Mouse (Mus musculus) retina, adult 2 months (tissue): ENCODE data around the gene Dnm2.

Source experiments
- DNase-seq: peaks from one replicate; pipeline ENCODE4 v3.0.0-alpha.2; 2012; ENCODE audit warnings: low read depth, low spot score

Gene Dnm2

DNA sequence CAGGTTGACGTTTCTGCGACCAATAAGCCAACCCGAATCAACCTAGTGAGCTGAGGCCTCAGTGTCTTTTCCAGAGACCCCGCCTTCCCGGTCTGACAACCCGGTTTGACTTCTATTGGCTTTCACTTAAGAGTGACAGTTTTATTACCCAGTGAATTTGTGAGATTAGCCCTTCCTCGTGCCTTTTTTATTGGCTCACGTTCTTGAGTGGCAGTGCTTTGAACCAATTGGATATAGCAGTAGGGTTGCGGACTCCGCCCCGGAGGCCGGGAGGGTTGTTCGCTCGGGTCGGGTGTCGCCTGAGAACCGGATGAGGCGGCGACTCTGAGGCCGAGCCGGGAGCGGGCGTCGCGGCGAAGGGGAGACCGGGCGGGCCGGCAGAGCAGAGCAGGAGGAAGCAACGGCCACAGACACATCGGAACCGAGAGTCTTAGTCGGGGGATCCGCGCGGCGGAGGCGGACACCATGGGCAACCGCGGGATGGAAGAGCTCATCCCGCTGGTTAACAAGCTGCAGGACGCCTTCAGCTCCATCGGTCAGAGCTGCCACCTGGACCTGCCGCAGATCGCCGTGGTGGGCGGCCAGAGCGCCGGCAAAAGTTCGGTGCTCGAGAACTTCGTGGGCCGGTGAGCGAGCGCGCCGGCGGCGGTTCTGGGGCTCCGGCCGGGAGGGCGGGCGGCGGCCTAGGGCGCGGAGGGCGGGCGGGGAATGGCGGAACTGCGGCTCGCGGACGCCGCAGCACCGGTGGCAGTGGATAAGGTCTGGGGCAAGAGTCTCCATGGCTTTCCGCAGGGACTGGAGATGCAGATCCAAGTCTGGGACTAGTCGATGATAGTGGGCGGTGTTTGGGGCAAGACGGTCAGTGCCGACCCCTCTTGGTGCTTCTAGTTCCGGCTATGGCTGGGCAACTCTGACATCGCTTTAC, at the start of gene Dnm2:
Gene Dnm2 (plus strand): TSS at position 278 of the 925 bp plus-strand sequence.
- peak; percentile 100 for DNase-seq

DNA sequence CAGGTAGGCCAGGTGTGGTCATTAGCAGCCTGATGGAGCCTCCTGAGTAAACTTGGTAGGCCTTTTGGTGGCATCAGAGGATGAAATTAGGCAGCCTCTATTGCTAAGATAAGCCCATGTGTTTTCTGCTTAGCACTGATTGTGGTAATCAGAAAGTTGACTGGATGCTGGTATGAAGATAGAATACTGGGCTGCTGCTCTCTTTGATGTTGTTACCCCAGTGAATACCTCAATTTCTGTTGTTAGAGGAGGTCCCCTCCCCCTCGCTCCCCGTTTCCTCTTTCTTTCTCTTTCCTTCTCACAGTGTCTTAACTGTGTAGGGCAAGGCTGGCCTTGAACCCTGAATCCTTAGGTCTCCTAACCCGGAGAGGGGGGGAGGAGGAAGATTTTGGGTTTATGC, 45.5 kb upstream of the Dnm2 start:
- no peak for DNase-seq

DNA sequence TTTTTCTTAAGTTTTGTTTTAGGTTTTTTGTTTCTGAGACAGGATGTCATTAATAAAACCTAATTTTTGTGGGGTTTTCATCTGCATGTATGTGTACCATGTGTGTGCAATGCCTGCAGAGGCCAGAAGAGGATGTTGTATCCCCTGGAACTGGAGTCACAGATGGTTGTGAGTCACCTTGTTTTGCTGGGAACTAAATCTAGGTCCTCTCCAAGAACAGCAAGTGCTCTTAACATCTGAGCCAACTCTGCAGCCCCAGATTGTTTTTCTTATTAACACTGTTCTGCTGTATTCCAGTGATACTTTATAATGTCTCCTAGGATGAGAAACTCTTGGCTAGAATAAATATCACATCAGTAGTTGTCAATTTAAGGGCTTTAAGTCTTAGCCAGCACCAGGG, 43.8 kb upstream of the Dnm2 start:
- no peak for DNase-seq

DNA sequence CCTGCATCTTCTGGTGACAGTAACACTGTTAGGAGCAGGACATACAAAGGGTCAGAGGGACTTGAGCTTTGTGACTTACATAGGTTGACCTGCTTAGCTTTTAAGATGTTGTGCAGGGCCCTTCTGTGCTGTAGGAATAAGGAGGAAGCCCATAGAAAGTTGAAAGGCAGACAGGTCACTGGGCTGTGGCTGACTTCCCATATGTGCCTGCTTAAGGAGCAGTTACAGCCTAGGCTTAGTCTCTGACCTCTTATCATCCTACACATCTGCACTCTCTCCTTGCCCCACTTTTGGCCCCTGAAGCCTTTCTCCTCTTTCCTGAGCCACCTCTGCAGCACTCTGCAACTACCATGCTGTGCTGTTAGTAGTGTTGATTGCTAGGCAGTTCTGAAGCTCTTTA, 40.7 kb upstream of the Dnm2 start:
- DNase-seq: no peak

DNA sequence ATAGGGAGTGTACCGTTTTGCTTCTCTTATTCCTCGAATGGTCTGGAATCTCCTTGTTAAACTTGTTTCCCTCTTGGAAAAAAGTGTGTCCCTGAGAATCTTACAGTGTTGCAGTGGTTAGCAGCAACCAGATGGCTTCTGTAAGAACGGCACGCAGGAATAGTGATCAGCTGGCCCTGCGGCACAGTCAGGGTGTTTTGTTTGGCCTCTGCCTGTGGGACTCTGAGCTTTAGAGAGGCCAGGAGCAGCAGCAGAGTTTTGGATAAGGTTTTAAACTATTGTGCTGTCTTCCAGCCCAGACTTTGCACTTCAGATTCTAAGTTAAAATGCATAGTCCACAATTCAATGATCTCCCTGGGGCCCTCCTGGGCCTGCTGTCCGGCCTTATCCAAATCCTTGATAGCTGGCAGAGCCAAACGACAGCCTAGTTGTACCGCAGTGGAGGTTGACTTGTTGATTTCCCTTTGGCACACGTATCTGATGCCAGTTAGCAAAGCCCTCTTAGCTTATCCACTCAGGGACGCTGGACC, 32.0 kb upstream of the Dnm2 start:
- no peak for DNase-seq

DNA sequence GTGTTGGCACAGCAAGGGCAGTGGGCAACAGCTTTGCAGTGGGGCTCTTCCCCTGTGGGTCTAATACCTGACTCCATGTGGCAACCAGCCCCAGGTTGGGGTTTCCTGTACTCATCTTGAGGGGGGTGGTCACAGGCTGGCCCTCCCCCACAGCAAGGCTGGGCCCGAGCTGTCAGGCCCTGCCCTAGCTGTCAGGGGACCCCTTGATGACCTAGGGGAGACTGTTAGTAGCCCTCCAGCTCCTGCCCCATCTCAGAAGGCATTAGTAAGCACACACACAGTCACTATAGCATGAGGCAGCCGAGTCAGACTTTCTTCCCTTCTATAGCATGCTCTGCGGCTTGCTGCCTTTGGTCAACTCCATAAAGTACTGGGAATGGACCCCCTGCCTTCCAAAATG, 29.0 kb upstream of the Dnm2 start:
- DNase-seq: no peak

DNA sequence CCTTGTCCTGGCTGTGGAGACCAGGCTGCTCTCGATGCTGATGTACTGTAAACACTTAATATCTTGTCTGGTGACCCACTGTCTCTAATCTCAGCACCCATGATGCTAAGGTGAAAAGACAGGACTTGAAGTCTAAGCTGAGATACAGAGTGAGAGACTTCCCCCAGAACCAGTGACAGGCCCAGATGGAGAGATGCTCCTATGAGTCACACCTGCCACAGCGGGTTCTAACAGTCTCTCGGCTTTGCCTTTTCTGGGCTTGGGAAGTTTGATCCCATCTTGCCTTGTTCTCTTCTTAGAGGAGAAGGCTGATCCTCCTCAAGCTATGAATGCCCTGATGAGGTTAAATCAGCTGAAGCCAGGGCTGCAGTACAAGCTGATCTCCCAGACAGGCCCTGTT, 27.5 kb upstream of the Dnm2 start:
- DNase-seq: no peak

DNA sequence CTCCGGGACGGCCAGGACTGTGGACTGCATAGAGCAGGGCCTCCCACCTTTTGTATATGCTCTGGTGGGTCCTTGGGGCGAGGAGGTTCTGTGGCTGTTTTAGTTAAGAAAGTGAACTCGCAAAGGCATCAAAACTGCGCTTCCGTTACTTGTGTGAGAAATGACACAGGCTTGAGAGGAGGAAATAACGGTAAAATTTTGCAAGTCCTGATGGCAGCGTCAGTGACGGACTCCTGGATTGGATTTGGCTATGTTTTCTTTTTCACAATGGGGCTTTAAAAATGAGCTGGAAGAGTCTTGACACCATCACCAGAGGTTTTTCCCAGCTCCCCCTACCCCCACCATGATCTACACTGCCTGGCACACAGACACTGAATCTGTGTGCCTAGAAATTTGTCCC, 23.7 kb upstream of the Dnm2 start:
- no peak for DNase-seq

DNA sequence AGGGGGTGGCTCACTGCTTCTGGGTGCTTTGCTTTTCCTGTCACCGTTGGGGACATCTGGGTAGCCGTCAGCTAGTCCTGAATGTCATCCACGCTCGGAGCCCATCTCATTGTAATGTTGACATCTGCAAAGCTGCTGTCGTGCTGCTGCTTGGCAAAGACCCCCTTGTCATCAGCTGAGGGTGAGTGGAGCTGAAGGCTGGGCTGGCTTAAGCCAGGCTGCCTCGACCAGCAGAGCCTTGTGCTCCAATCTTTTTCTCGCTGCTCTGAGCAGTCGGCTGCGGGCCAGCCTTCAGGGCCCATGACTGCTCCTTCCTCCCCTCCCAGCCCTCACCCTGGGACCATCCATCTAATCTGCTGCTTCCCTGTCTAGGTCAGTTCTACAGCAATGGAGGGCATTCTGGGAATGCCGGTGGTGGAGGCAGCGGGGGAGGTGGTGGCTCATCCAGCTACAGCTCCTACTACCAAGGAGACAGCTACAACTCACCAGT, 21.9 kb upstream of the Dnm2 start:
- no peak for DNase-seq

DNA sequence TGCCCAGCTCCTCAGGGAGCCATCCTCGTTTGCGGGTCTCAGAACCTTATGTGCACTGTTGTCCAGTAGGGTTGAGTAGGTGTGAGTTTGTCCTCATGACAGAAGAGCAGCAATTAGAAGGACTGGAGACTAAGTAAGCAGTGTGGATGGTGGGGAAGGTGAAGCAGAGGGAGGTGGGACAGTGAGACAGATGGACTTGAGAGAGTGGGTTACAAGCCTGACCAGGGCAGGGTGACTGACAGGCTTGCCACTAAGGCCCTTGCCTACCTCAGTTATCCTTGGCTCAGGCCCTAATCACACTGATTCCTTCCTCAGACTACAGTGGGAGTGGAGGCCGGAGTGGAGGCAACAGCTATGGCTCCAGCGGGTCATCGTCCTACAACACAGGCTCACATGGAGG, 21.0 kb upstream of the Dnm2 start:
- no peak for DNase-seq

DNA sequence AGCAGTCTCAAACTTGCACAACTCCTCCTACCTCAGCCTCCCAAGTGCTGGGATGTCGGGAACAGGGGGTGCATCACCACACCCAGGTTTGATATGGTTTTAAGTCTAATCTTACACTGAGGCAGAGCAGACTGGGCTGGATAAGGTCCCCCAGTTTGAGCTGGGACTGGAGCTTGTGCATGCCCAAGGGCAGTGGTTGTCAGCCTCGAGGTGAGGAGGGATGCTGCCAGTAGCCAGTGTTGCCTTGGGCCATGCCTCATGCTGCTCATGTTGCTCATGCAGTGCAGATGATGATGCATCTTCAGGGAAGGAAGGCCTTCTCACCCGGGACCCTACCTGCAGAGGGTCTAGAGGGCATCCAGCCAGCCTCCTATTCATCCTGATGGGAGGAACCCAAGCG, 19.2 kb upstream of the Dnm2 start:
- DNase-seq: no peak

DNA sequence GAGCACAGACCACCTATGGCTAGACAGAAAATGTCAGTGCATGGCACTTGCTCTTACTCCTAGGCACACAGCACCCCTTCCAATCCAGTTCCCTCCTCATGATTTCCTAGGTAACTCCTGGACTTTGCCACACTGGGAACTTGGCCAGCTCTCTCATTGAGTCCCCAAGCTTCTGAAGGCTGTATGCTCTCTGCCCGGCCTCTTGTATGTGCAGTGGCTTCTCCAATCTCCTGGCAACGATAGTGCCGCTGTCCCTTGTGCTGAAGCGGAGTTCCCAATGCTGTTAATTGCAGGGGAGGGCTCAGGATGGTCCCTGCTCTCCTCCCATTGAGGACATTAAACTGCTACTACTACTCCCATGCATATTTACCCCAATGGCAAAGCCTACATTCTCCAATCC, 16.8 kb upstream of the Dnm2 start:
- DNase-seq: no peak

DNA sequence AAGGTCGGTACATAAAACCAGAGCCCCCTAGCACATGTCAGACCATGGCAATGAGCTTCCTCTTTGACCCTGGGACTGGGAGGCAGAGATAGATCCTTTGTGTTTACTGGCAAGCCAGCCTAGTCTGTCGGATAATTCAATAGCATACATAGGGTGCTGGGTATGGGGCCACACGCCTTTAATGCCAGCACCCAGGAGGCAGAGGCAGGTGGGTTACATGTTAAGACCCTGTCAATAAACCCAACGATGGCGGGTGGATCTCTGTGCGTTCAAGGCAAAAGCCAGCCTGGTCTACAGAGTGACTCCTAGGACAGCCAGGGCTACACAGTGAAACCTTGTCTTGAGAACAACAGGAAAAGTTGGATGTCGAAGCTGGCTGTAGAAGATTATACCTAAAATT, 16.1 kb upstream of the Dnm2 start:
- no peak for DNase-seq

DNA sequence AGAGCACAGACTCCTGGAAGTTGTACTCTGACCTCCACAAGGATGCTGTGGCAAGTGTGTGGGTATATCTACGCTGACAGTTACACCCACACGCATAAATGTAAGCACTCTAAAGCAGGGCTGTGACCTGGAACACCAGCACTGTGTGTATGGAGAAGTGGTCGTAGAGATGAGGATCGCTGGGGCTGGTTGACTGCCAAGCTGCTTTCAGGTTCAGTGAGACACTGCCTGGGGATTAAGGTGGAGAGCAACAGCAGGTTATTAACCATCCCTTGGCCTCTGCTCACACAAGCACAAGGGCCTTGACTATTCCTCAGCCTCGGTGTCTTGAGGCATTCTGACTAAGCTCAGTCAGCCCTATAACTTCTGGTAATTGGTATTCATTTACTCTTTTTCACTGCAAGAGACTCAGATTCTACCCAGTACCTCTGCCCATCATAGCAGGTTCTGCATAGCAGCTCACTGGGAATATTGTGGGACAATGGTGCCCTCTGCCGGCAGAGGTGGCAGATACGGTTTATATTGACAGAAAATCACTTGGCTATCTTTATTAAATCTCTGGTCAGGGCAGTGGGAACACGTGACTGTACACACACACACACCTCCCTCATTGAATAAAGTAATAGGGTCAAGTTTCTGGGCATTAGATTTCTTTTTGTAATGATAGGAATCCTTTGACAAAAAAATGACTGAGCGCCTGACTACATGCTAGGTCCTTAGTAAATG, 15.0 kb upstream of the Dnm2 start:
- peak; percentile 74 for DNase-seq

DNA sequence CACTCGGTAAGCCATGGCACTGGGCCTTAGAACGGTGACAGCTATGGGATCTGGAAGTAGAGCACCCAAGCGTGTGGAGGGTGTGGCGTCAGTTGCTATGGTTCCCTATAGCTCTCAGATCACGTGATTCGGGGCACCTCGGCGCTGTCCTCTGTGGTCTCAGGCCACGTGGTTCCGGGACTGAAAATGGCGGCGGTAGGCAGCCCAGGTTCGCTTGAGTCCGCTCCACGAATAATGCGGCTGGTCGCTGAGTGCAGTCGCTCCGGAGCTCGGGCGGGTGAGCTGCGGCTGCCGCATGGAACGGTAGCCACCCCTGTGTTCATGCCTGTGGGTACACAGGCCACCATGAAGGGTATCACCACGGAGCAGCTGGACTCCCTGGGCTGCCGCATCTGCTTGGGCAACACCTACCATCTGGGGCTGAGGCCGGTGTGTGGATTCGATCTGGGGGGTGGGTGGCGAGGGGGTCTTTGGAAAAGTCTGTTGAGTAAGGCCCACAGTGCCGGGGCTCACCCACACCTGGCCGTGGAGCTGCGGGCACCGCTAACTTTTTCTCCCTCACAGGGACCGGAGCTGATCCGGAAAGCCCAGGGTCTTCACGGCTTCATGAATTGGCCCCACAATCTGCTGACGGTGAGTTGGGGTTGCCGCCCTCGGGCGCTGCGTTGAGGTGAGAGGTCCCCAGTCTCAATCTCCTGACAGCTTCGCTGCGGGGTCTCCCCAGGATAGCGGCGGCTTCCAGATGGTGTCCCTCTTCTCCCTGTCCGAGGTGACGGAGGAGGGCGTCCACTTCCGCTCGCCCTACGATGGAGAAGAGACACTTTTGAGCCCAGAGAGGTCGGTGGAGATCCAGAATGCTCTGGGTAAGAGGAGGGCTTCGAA, 12.8 kb upstream of the Dnm2 start, which contains the start of gene Qtrt1:
Gene Qtrt1 (plus strand): TSS at position 169 of the 882 bp plus-strand sequence.
- peak; percentile 72 for DNase-seq

DNA sequence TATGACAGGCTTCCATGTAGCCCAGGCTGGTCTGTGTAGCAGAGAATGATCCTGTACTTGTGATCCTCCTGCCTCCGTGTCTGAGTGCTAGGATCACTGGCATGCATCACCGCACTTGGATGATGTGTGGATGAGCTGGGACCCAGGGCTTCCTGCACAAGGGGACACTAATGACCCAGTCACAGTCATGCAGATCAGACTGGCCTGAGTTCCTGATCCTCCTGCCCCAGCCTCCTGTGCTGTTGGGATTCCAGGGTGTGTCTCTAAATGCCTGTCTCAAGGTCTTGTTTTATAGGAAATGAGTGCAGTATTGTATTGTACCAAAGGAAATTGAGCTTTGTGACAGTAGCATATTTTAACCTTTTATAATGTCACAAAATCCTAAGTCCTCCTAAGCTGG, 6.8 kb upstream of the Dnm2 start:
- DNase-seq: no peak

DNA sequence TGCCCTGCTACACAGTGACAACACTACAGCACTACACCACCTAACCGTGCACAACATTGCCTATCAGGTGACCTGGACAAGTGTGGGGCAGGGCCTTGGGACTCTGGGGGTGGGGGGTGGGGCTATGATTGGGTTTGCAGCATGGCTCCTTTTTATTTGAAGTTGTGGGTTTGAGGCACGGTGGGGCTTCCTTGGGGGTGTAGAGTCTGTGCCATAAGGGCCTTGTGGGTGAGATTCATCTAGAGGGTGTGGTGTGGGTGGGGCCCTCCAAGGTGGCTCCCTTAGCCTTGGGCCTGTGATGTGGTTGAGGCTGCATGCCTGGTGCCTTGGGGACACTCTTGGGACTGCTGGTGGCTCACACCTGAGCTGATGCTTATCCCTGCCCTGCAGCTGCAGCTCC, 5.1 kb upstream of the Dnm2 start:
- no peak for DNase-seq

DNA sequence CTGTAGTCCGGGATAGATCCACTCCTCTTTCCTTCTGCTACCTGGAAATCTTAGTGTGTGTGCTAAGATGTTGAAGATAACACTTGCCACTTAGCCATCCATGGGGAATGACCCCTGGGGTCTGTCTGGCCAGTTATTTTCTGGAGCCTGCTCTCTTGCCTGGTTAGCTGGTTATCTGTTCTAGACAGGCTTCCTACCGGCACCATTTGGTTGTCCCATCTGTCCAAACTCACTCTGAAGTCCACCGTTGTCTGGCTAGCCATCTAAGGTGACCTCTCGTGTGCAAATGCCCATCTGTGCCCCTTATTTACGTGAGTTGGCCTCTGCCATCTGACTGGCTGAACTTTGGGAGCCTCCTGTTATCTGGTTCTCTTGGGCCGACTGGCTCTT, 843 bp downstream of the Dnm2 start:
- DNase-seq: no peak

DNA sequence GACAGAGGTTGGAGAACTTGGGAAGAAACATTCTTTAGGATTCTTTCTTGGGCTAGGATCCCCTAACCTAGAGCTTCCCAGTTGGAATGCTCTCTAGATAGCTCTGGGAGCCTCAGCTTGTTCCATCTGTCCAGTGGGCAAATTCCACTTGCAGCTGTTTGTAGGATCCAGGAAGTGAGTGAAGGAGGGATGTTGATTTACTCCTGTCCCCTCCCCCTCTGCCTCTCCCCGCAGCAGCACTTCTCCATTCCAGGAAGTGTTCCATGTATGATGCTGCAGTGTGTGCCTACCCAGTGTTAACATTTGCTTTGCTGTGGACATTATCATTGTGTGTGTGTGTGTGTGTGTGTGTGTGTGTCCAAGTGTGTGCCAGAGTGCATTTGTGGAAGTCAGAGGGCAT, 1.3 kb downstream of the Dnm2 start:
- no peak for DNase-seq

DNA sequence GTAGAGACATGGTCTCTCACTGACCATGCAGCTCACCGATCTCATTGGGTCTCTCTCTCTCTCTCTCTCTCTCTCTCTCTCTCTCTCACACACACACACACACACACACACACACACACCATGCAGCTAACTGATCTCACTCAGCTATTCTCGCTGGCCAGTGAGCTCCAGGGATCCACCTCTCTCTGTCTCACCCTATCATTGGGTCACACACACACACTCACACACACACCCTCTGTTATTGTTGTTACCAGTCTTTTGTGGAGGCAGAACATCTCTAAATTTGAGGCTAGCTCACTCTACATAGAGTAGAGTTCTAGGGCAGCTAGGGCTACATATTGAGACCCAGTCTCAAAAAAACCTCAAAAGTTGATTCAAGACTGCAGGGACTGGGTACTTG, 1.8 kb downstream of the Dnm2 start:
- no peak for DNase-seq

DNA sequence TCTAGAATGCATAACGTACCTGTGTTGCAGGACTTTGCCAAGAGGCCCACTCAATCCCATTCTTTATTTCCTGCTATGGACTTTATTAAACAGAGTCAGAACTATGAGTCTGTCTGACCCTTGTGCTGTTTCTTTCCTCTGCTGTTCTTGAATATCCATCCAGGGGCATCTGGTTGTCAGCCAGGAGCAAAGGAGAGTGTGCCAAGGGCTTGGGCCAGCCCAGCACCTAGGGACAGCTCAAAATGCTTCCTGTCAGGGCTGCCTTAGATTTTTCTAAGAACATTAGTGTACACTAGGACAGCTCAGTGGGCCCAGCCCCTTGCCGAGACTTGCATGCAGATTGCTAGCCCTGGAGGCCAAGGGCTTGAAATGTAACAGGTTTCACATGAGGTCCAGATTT, 3.1 kb downstream of the Dnm2 start:
- no peak for DNase-seq

DNA sequence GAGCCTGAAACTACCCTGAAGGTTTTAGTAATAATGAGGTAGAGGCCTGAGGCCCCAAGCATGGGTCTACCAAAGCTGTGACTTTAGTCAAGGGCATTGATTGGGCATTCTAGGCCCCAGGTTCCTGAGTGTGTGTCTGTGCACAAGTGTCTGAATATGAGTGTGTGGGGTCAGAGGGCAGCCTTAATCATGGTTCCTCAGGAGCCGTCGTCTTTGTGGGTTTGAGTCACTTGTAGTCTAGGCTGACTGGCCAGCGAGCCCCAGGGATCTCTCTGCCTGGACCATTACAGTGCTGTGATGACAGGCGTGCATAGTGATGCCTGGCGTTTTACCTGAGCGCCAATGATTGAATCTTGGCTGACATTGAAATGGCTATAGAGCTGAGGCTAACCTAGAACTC, 3.5 kb downstream of the Dnm2 start:
- no peak for DNase-seq
